Mouse (Mus musculus) testis, adult 2 months (tissue): Measurements from ENCODE around the gene Ankrd61. TPM values are rescaled to one million over a fixed set of nuclear protein-coding genes. Genes with fewer than 3 reads are reported as not detected.

Source experiments
- H3K27ac ChIP-seq: fragments of 200-500 bp; 2 replicates; pipeline ENCODE4 v1.5.1; 2012; ENCODE audit warnings: low read depth, low read length; ENCODE audit not compliant: control insufficient read depth, insufficient read depth
- H3K27me3 ChIP-seq: fragments of 200-500 bp; 2 replicates; pipeline ENCODE4 v1.6.1; 2012; ENCODE audit warnings: mild to moderate bottlenecking, low read length, moderate library complexity; ENCODE audit not compliant: control insufficient read depth, insufficient read depth
- H3K36me3 ChIP-seq: fragments of 200-500 bp; 2 replicates; pipeline ENCODE4 v1.6.1; 2012; ENCODE audit warnings: mild to moderate bottlenecking, low read length; ENCODE audit not compliant: control insufficient read depth, insufficient read depth
- H3K4me1 ChIP-seq: fragments of 200-500 bp; 2 replicates; pipeline ENCODE4 v1.6.1; 2012; ENCODE audit warnings: low read length; ENCODE audit not compliant: control insufficient read depth, insufficient read depth
- H3K4me3 ChIP-seq: fragments of 200-500 bp; 2 replicates; pipeline ENCODE4 v1.5.1; 2012; ENCODE audit warnings: low read depth, mild to moderate bottlenecking, low read length, moderate library complexity, mixed read lengths; ENCODE audit not compliant: control insufficient read depth
- CTCF ChIP-seq: fragments of 200-500 bp; IDR thresholded peaks from 2 replicates; pipeline ENCODE4 v1.5.1; 2012; ENCODE audit warnings: low read depth, mild to moderate bottlenecking, inconsistent platforms, low read length, moderate library complexity; ENCODE audit not compliant: control insufficient read depth, insufficient read depth, insufficient replicate concordance
- POLR2A ChIP-seq: fragments of 200-500 bp; IDR thresholded peaks from 2 replicates; pipeline ENCODE4 v1.6.1; 2012; ENCODE audit warnings: low read depth, mild to moderate bottlenecking, inconsistent platforms, low read length, moderate library complexity; ENCODE audit not compliant: control insufficient read depth
- polyA plus RNA-seq: library from polyadenylated mRNA; depleted of rRNA; stranded (reverse); fragments of >200 nt; gene quantifications from 2 replicates; pipeline ENCODE4 v1.2.3, GENCODE M21; 2012; rRNA removed

The Ankrd61 gene
- 202 and 206 TPM in 2 replicates for polyA plus RNA-seq

- Histone ChIP-seq H3K4me1 (no peaks in the 10 kb centered on the region), H3K27ac (no peak within 1 kb of the TSS), H3K4me3 (no peak within 1 kb of the TSS), H3K36me3 (no peaks in the 10 kb centered on the region; the same call in 1 of the 2 replicates), H3K27me3 (no peaks in the 10 kb centered on the region)
- TF ChIP-seq CTCF (no peak), POLR2A (no peak)
These were observed at the start of gene Ankrd61 for GRCm38 (mm10) chr5:143897635-143898330. Ankrd61 (minus strand) TSS chr5:143897685.

- no peak for TF ChIP-seq CTCF
- TF ChIP-seq POLR2A, result no peak
- no peaks in the 10 kb centered on the region for H3K27me3 ChIP-seq
- H3K27ac ChIP-seq, result no peak overlapping the region
- H3K36me3 ChIP-seq, result no peaks in the 10 kb centered on the region
- no peak overlapping the region for H3K4me3 ChIP-seq
- H3K4me1 ChIP-seq, result no peaks in the 10 kb centered on the region
These were observed 46.0 kb upstream of the Ankrd61 start for GRCm38 (mm10) chr5:143943231-143944125.

DNA sequence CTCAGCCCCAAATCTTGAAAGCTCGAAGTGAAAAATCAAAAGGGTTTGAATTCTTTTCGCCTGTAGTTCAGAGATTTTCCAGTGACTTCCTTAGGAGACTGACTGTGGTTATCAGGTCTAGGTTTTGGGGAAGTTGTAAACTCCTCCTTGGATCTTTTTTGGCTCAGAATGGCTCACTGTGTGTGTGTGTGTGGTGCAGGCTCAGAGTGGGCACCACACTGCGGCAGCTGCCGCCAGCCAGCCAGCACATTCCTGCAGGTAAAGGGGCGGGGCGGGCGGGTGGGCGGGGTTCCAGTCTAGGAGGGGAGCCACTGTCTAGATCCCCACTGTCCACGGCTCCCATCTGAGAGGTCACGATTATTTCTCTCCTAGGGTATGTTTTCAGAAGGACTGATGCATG is 44.1 kb upstream of the Ankrd61 start:
- Histone ChIP-seq H3K4me1 (no peaks in the 10 kb centered on the region), H3K36me3 (no peaks in the 10 kb centered on the region), H3K27me3 (no peaks in the 10 kb centered on the region), H3K27ac (no peak overlapping the region), H3K4me3 (no peak overlapping the region)
- TF ChIP-seq POLR2A (no peak), CTCF (no peak)

DNA sequence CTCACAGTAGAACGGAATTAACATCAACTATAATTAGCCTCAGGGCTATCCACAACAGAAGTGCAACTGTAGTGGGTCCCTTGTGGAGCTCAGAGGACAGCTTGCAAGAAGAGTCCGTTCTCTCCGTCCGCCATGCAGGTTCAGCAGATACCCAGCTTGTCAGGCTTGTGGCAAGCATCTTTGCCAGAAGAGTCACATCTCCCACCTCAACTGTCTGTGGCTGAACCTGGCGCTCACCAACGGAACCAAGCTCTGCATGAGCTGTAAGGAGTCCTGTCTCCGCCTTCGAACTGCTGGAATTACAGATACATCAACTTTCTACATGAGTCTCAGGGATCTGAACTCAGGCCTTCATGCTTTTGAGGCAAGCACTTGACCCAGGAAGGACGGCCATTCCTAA is 38.7 kb upstream of the Ankrd61 start:
- Histone ChIP-seq H3K4me1 (0 out of 2 replicates have a peak, but pooled peaks cover 6% of the 10 kb centered on the region), H3K36me3 (no peaks in the 10 kb centered on the region), H3K27ac (no peak overlapping the region), H3K4me3 (no peak overlapping the region), H3K27me3 (no peaks in the 10 kb centered on the region)
- no peak for TF ChIP-seq POLR2A
- TF ChIP-seq CTCF, result no peak

DNA sequence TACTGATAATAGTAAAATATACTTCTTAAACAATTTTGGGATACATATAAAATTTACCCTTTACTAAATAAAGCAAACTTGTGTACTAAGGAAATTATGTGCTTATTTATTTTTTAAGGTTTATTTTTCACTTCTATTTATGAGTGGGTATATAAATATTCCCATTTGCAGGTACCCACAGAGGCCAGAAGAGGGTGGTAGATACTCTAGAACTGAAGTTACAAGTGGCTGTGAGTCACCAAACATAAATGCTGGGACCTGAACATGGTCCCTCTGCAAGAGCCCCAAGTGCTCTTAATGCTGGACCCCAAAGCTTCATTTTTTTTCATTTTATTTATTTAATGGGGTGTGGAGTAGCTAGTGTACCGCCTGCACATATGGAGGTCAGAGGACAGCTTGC is 36.4 kb upstream of the Ankrd61 start:
- H3K4me3 ChIP-seq, result peak overlapping the region; percentile 31; the same call in 1 of the 2 replicates

DNA sequence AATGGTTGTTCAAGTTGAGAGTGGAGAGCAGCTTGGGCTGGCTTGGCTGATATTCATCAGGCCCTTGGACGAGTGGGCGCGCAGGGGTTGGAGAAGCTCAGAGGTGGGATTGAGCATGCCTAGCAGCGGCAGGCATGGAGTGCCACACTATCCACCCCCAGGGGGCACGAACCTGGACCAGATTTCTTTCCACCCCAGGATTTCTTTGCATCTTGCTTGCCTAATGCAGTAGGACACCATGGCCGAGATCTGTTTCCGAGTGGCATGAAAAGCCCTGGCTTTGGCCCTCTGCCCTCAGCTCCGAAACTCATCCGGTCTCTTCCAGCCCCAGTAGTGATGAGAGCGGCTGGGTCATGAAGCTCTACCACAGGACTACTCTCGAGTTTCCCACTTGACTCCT is 35.9 kb upstream of the Ankrd61 start:
- H3K27ac ChIP-seq, result no peak overlapping the region
- H3K27me3 ChIP-seq, result no peaks in the 10 kb centered on the region
- TF ChIP-seq CTCF (no peak), POLR2A (no peak)
- no peaks in the 10 kb centered on the region for H3K36me3 ChIP-seq
- H3K4me1 ChIP-seq, result 0 out of 2 replicates have a peak, but pooled peaks cover 6% of the 10 kb centered on the region
- H3K4me3 ChIP-seq, result peak overlapping the region; percentile 84

More for the DNA sequence above, 36.4 kb upstream of the Ankrd61 start:
- no peaks in the 10 kb centered on the region for H3K27me3 ChIP-seq
- no peak overlapping the region for H3K27ac ChIP-seq
- H3K36me3 ChIP-seq, result no peaks in the 10 kb centered on the region
- H3K4me1 ChIP-seq, result 0 out of 2 replicates have a peak, but pooled peaks cover 6% of the 10 kb centered on the region
- TF ChIP-seq CTCF (no peak), POLR2A (no peak)

DNA sequence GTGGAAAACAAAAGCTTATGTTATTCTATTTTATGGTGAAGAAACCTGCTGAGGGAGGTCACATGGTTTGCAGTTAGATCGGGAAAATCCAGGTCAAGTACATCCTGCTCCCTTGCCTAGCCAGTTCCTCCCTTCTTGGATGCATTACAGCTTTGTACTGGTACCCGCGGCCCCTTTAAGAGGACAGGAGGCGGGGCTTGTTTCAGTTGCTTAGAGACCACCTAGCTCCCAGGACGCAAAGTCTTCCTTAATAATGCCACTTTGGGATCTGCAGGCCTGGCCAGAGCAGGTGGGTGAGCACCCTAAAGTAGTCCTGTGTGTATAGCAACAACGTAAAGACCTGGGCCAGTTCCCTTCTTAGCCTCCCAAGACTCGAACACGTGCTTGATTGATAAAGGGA is 35.3 kb upstream of the Ankrd61 start, which contains the start of gene Rsph10b:
Gene Rsph10b (plus strand): TSS at position 205 of the 400 bp plus-strand sequence.
- Histone ChIP-seq H3K27ac (no peak within 1 kb of the TSS), H3K4me1 (0 out of 2 replicates have a peak, but pooled peaks cover 6% of the 10 kb centered on the region), H3K36me3 (no peaks in the 10 kb centered on the region), H3K4me3 (peak within 1 kb of the TSS; percentile 84), H3K27me3 (no peaks in the 10 kb centered on the region)
- TF ChIP-seq CTCF (no peak), POLR2A (peak; percentile 66; the same call in 1 of the 2 replicates)
